Mouse (Mus musculus): ENCODE data around the gene Clip1. TPM values are rescaled to one million over a fixed set of nuclear protein-coding genes. Genes with fewer than 3 reads are reported as not detected.

Gene Clip1
- polyA plus RNA-seq, 2 experiments: 33.4 to 37.1 TPM

DNA sequence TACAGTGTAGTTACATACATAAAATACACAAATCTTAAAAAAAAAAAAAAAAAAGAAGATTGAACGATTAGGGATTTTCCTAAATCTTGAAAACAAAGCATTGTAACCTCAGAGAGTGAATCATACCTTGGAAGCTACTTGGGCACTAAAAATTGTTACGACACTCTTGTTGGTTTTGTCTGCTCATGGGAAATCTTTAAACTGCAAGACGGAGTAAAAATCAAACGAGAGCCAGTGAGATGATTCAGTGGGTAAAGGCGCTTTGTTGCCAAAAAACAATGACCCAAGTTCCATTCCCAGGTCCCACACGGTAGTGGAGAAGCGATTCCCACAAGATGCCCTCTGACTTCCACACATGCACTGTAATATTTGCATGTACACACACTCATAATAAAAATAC lies 11.8 kb upstream of the Clip1 start:
- no peak overlapping the region for H3K27ac ChIP-seq (replicated peaks; ENCODE audit: low read depth, low read length)
- H3K27me3 ChIP-seq (ENCODE audit: control insufficient read depth, insufficient read depth, low read length): no peaks in the 10 kb centered on the region
- no peak overlapping the region for H3K4me3 ChIP-seq (replicated peaks; ENCODE audit: low read length)
- no peak overlapping the region for H3K9ac ChIP-seq (ENCODE audit: low read depth, low read length, severe bottlenecking)
- peaks cover 28% of the 10 kb centered on the region for H3K36me3 ChIP-seq (ENCODE audit: control insufficient read depth, insufficient read depth, low read length)
- no peak for TF ChIP-seq POLR2A (IDR thresholded peaks at IDR 0.05; ENCODE audit: borderline replicate concordance, extremely low read depth, insufficient read depth, insufficient read length)
- 90% methylated on average over 7 of the region's 7 CpGs for WGBS
- no peak for DNase-seq (ENCODE audit: low spot score)
- H3K4me1 ChIP-seq (ENCODE audit: control insufficient read depth, insufficient read depth, low read length): no peaks in the 10 kb centered on the region
- no peak overlapping the region for H3K4me2 ChIP-seq (replicated peaks; ENCODE audit: low read depth, low read length, severe bottlenecking)
- H3K9me3 ChIP-seq (ENCODE audit: control insufficient read depth, low read length): no peaks in the 10 kb centered on the region
- ATAC-seq (ENCODE audit: low FRiP score, low read depth): no peak

DNA sequence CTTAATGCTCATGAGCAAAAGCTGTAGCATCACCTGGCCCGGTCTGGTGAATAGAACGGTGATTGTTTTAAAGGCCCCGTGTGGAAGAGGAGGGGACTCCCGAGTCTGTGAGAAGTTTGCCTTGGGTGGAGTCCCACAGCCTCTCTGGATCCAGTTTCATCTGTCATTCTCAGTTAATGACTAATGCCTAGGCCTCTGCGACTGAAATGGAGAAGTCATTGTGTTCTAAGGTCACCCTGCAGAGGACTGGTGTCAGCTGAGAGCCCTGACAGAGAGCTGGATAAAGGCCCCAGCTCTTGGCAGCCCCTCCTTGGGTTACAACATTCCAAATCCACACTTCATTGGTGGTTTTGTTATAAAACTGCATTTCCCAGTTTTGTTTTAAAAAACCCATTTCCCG lies 10.1 kb upstream of the Clip1 start:
- H3K27ac ChIP-seq (replicated peaks; ENCODE audit: low read depth, low read length): no peak overlapping the region
- H3K36me3 ChIP-seq (ENCODE audit: control insufficient read depth, insufficient read depth, low read length): peaks cover 14% of the 10 kb centered on the region
- H3K4me3 ChIP-seq (replicated peaks; ENCODE audit: low read length): no peak overlapping the region
- ATAC-seq (ENCODE audit: low FRiP score, low read depth): 0 out of 2 replicates have a peak, but pooled peaks have one; percentile 17
- no peaks in the 10 kb centered on the region for H3K27me3 ChIP-seq (ENCODE audit: control insufficient read depth, insufficient read depth, low read length)
- no peaks in the 10 kb centered on the region for H3K4me1 ChIP-seq (ENCODE audit: control insufficient read depth, insufficient read depth, low read length)
- no peaks in the 10 kb centered on the region for H3K9me3 ChIP-seq (ENCODE audit: control insufficient read depth, low read length)
- no peak for DNase-seq (ENCODE audit: low spot score)
- TF ChIP-seq POLR2A (IDR thresholded peaks at IDR 0.05; ENCODE audit: borderline replicate concordance, extremely low read depth, insufficient read depth, insufficient read length): no peak
- no peak overlapping the region for H3K9ac ChIP-seq (ENCODE audit: low read depth, low read length, severe bottlenecking)
- no peak overlapping the region for H3K4me2 ChIP-seq (replicated peaks; ENCODE audit: low read depth, low read length, severe bottlenecking)
- WGBS: 51% methylated on average over 6 of the region's 6 CpGs

DNA sequence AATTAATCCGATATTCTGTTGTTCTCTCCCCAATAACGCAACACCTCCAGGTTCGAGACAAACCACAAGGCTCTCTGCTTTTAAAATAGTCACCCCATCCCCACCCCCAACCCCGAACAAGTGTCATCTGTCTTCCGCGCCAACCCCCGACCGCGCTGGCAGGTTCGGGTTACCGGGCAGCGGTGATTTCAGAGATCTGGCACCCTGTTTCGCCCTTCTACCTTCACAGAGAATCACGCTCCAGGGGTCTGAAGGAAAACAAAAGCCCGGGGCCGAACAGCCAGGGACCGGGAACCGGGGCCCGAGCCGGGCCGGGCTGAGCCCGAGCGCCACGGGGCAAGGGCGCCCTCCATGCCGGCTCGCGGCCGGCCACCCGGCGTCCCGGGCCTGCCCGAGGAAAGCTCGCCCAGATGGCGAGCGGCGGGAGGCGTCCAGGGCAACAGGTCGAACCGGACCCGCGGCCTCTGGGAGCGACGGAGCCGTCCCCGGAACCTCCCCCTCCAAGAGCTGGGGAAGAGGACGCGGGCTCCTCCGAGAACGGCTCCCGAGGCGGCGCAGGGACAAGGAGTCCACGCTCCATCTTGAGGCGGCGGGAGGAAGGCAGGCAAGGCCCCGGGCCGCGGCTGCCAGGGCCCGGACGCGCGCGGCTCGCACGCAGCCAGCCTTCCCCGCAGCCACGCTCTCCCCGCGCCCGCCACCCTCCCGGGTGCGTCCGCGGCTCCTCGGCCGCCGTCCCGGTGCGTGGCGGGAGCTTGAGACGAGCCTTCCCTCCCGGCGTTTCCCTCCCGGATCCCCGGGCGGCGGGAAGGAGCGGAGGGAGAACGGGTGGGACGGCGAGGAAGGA lies 819 bp downstream of the Clip1 start:
- peak overlapping the region; percentile 87 for H3K4me3 ChIP-seq (replicated peaks; ENCODE audit: low read length)
- TF ChIP-seq POLR2A (IDR thresholded peaks at IDR 0.05; ENCODE audit: borderline replicate concordance, extremely low read depth, insufficient read depth, insufficient read length): no peak
- peaks cover 20% of the 10 kb centered on the region for H3K4me1 ChIP-seq (ENCODE audit: control insufficient read depth, insufficient read depth, low read length)
- peak overlapping the region; percentile 92 for H3K27ac ChIP-seq (replicated peaks; ENCODE audit: low read depth, low read length)
- H3K9ac ChIP-seq (ENCODE audit: low read depth, low read length, severe bottlenecking): peak overlapping the region; percentile 96
- H3K27me3 ChIP-seq (ENCODE audit: control insufficient read depth, insufficient read depth, low read length): no peaks in the 10 kb centered on the region
- peak; percentile 70 for ATAC-seq (ENCODE audit: low FRiP score, low read depth)
- WGBS: 1% methylated on average over 35 of the region's 92 CpGs
- no peaks in the 10 kb centered on the region for H3K36me3 ChIP-seq (ENCODE audit: control insufficient read depth, insufficient read depth, low read length)
- DNase-seq (ENCODE audit: low spot score): no peak
- H3K4me2 ChIP-seq (replicated peaks; ENCODE audit: low read depth, low read length, severe bottlenecking): peak overlapping the region; percentile 85
- no peaks in the 10 kb centered on the region for H3K9me3 ChIP-seq (ENCODE audit: control insufficient read depth, low read length)

DNA sequence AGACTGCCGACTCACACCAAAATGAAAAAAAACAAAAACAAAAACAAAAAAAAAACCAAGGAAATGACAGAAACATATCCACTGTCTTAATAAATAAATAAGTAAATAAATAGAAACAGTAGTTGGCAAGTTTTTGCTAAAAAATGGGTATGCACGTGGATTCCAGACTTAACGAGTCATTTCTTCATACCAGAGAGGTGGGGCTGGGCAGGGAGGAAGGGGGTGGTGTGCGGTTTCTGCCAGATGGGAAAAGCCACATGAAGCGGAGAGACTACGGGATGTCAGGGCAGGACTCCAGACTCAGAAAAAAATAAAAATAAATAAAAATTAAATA lies 1.4 kb downstream of the Clip1 start:
- Histone ChIP-seq H3K36me3 (ENCODE audit: control insufficient read depth, insufficient read depth, low read length) (no peaks in the 10 kb centered on the region), H3K9me3 (ENCODE audit: control insufficient read depth, low read length) (no peaks in the 10 kb centered on the region), H3K4me3 (replicated peaks; ENCODE audit: low read length) (peak overlapping the region; percentile 87), H3K27me3 (ENCODE audit: control insufficient read depth, insufficient read depth, low read length) (no peaks in the 10 kb centered on the region), H3K9ac (ENCODE audit: low read depth, low read length, severe bottlenecking) (peak overlapping the region; percentile 96), H3K27ac (replicated peaks; ENCODE audit: low read depth, low read length) (peak overlapping the region; percentile 92), H3K4me2 (replicated peaks; ENCODE audit: low read depth, low read length, severe bottlenecking) (peak overlapping the region; percentile 85), H3K4me1 (ENCODE audit: control insufficient read depth, insufficient read depth, low read length) (peaks cover 20% of the 10 kb centered on the region)
- DNase-seq (ENCODE audit: low spot score) (no peak), ATAC-seq (ENCODE audit: low FRiP score, low read depth) (peak; percentile 60; the same call in 1 of the 2 replicates)
- TF ChIP-seq POLR2A (IDR thresholded peaks at IDR 0.05; ENCODE audit: borderline replicate concordance, extremely low read depth, insufficient read depth, insufficient read length): no peak
- WGBS: 3% methylated on average over 6 of the region's 6 CpGs

DNA sequence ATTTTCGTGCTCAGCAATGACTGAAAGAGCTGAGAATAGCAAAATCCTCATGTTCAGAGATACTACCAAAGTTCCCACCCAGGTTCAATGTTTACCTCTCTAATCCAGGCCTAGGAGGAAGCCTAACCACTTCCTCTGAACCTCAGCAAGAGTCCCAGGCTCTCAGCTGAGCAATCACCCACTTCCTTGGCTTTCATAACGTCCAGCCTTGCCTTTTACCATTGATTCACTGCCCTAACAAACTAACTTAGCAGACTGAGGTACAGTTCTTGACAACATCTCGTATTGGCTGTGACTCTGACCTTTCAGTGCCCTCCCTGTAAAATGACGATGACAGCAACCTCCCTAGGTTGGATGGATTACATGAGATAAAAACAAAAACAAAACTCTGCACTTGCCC lies 2.0 kb downstream of the Clip1 start:
- ATAC-seq (ENCODE audit: low FRiP score, low read depth): no peak
- no peak overlapping the region for H3K9ac ChIP-seq (ENCODE audit: low read depth, low read length, severe bottlenecking)

More for the DNA sequence above, 2.0 kb downstream of the Clip1 start:
- Histone ChIP-seq H3K36me3 (ENCODE audit: control insufficient read depth, insufficient read depth, low read length) (no peaks in the 10 kb centered on the region), H3K4me1 (ENCODE audit: control insufficient read depth, insufficient read depth, low read length) (peaks cover 20% of the 10 kb centered on the region), H3K4me3 (replicated peaks; ENCODE audit: low read length) (peak overlapping the region; percentile 87), H3K9me3 (ENCODE audit: control insufficient read depth, low read length) (no peaks in the 10 kb centered on the region), H3K4me2 (replicated peaks; ENCODE audit: low read depth, low read length, severe bottlenecking) (peak overlapping the region; percentile 85), H3K27ac (replicated peaks; ENCODE audit: low read depth, low read length) (no peak overlapping the region), H3K27me3 (ENCODE audit: control insufficient read depth, insufficient read depth, low read length) (no peaks in the 10 kb centered on the region)
- DNase-seq (ENCODE audit: low spot score): no peak
- WGBS: 38% methylated on average over 4 of the region's 4 CpGs
- no peak for TF ChIP-seq POLR2A (IDR thresholded peaks at IDR 0.05; ENCODE audit: borderline replicate concordance, extremely low read depth, insufficient read depth, insufficient read length)

Data from limb, embryonic 14.5 days (tissue).